Mouse (Mus musculus) megakaryocyte progenitor cell, adult 5-6 weeks (primary cell): ENCODE measurements around the gene Col25a1. TPM values are rescaled to one million over a fixed set of nuclear protein-coding genes. Genes with fewer than 3 reads are reported as not detected.

Experiments
- ATAC-seq: replicated peaks from 2 replicates; pipeline ENCODE4 v1.8.0; 2016; ENCODE audit warnings: mild to moderate bottlenecking, moderate TSS enrichment, inconsistent platforms; ENCODE audit not compliant: poor library complexity
- total RNA-seq, 2 experiments: library from RNA; stranded (forward) in 1 of 2; stranded (reverse) in 1 of 2; fragments of 157-497, 149-512 nt in 1 of 2; fragments of 200-1000 nt in 1 of 2; gene quantifications; 2 replicates each; pipeline versions ENCODE4 v1.2.3 to v1.2.4; 2015 to 2017

Gene Col25a1
- total RNA-seq, 2 experiments from 2014 or later = 0.10 TPM; not detected in 1

- peak; percentile 87 for ATAC-seq
Measured at GRCm38 (mm10) chr3:130241924-130242323, 110.6 kb downstream of the Col25a1 start.

- peak; percentile 33; the same call in 1 of the 2 replicates for ATAC-seq
Measured at GRCm38 (mm10) chr3:130242647-130243296, 111.5 kb downstream of the Col25a1 start.

GRCm38 (mm10) chr3:130252355-130252754 lies 121.1 kb downstream of the Col25a1 start:
- ATAC-seq = no peak

GRCm38 (mm10) chr3:130256059-130256458 lies 124.8 kb downstream of the Col25a1 start:
- no peak for ATAC-seq

- no peak for ATAC-seq
Measured at GRCm38 (mm10) chr3:130256610-130257009, 125.3 kb downstream of the Col25a1 start.

GRCm38 (mm10) chr3:130259670-130260069 lies 128.4 kb downstream of the Col25a1 start:
- ATAC-seq = no peak

- no peak for ATAC-seq
Measured at GRCm38 (mm10) chr3:130260316-130260715, 129.0 kb downstream of the Col25a1 start.

- peak; percentile 46 for ATAC-seq
Measured at GRCm38 (mm10) chr3:130265104-130265503, 133.8 kb downstream of the Col25a1 start.

GRCm38 (mm10) chr3:130270509-130270908 lies 139.2 kb downstream of the Col25a1 start:
- ATAC-seq = no peak

GRCm38 (mm10) chr3:130273949-130274348 lies 142.6 kb downstream of the Col25a1 start:
- ATAC-seq = peak; percentile 71

GRCm38 (mm10) chr3:130278298-130279050 lies 147.2 kb downstream of the Col25a1 start:
- ATAC-seq = no peak

- no peak for ATAC-seq
Measured at GRCm38 (mm10) chr3:130283011-130283760, 151.9 kb downstream of the Col25a1 start.

GRCm38 (mm10) chr3:130288102-130288501 lies 156.8 kb downstream of the Col25a1 start:
- no peak for ATAC-seq

- ATAC-seq = no peak
Measured at GRCm38 (mm10) chr3:130288756-130289155, 157.5 kb downstream of the Col25a1 start.

GRCm38 (mm10) chr3:130289220-130289619 lies 157.9 kb downstream of the Col25a1 start:
- no peak for ATAC-seq

GRCm38 (mm10) chr3:130290175-130290574 lies 158.9 kb downstream of the Col25a1 start:
- no peak for ATAC-seq

GRCm38 (mm10) chr3:130290672-130291071 lies 159.4 kb downstream of the Col25a1 start:
- ATAC-seq = no peak

GRCm38 (mm10) chr3:130291926-130292325 lies 160.6 kb downstream of the Col25a1 start:
- no peak for ATAC-seq

- ATAC-seq = no peak
Measured at GRCm38 (mm10) chr3:130300530-130300929, 169.2 kb downstream of the Col25a1 start.

- ATAC-seq = no peak
Measured at GRCm38 (mm10) chr3:130303597-130303996, 172.3 kb downstream of the Col25a1 start.

- no peak for ATAC-seq
Measured at GRCm38 (mm10) chr3:130304827-130305226, 173.5 kb downstream of the Col25a1 start.

- ATAC-seq = no peak
Measured at GRCm38 (mm10) chr3:130305686-130306085, 174.4 kb downstream of the Col25a1 start.
